Mouse (Mus musculus) telencephalon, adult 2 months (tissue): Measurements from ENCODE around the gene Plxnc1.

Experiments used
- DNase-seq: peaks from one replicate; pipeline ENCODE4 v3.0.0-alpha.2; 2011; ENCODE audit warnings: low read depth, low spot score

The Plxnc1 gene

DNA sequence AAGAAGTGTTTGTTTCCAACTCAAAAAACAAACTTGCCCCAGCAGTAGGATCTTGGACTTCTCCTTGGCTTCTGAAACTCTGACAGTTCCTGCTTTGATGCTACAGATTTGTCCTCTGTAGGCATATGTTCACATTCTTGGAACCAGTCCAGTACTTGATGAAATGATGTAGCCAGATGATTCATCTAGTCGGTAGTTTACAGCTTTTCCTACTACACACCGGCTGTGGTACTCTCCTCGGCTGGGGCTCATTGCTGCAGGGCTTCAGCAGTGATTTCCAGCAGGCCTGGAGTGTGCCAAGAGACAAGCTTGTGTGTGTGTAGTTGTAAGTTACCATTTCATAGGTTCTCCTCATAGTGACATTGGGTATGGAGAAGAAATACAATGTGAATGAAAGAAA, 173.1 kb downstream of the Plxnc1 start:
- peak; percentile 73 for DNase-seq

DNA sequence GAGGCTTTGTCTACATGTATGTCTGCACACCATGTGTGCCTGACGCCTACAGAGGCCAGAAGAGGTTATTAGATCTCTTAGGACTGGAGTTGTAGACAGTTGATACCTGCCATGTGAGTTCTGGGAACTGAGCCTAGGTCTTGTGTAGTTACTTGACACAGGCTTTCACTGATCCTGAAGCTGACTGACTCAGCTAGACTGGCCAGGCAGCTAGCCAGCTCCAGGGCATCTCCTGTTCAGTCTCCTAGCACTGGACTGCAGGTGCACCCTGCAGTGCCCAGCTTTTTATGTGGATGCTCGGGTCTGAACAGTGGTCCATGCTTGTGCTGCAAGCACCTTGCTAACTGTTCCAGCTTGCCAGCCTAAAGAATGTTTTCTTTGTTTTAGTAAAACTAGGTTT, 197.6 kb downstream of the Plxnc1 start:
- DNase-seq = no peak

DNA sequence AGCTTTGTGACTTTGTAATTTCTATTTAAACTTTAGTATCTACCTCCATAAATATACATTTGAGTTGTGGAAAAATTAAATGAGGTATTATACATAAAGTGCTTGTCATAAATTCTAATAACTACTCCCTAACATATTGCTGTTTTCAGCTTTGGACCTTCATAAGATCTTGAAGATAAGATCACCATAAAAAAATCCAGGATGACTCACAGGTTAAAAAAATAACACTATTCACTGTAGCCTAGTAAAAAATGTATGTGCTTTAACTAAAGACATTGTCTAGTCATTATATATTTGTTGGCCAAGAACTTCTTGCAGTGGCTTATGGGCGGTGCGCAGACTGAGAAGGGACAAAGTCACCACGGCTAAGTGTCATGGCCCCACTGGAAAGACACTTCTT, 203.2 kb downstream of the Plxnc1 start:
- DNase-seq = no peak
